Mouse (Mus musculus) MEL (cell line): ENCODE data around the gene Armc10. TPM values are rescaled to one million over a fixed set of nuclear protein-coding genes. Genes with fewer than 3 reads are reported as not detected.
A peak's percentile ranks its signal among the peaks of the same experiment; 100 is the strongest.

ENCODE experiments used
- DNase-seq: peaks from one replicate; pipeline ENCODE4 v3.0.0; 2011; ENCODE audit warnings: low read depth, low spot score
- H3K27ac ChIP-seq: 2 replicates; pipeline ENCODE4 v1.5.1; 2012; ENCODE audit warnings: low read depth, mild to moderate bottlenecking, control low read depth, low read length, moderate library complexity; ENCODE audit not compliant: control insufficient read depth
- H3K27me3 ChIP-seq, 2 experiments: fragments of 150-350 bp in 1 of 2; sonication (generic) in 1 of 2; 2 replicates each; pipeline ENCODE4 v1.6.1; 2012; ENCODE audit warnings: low read length in 2 of 2, mild to moderate bottlenecking in 2 of 2, improper control_type of control experiment in 1 of 2, moderate library complexity in 1 of 2; ENCODE audit not compliant: insufficient read depth in 2 of 2, control insufficient read depth in 1 of 2
- H3K36me3 ChIP-seq, 2 experiments: 2 replicates each; pipeline ENCODE4 v1.6.1; 2012 to 2014; ENCODE audit warnings: low read length in 2 of 2, improper control_type of control experiment in 1 of 2, inconsistent platforms in 1 of 2, mild to moderate bottlenecking in 1 of 2; ENCODE audit not compliant: insufficient read depth in 2 of 2, control insufficient read depth in 1 of 2
- H3K4me1 ChIP-seq, 2 experiments: fragments of 150-350 bp in 1 of 2; sonication (generic) in 1 of 2; 2 replicates each; pipeline ENCODE4 v1.6.1; 2012; ENCODE audit warnings: low read length in 2 of 2, improper control_type of control experiment in 1 of 2, mild to moderate bottlenecking in 1 of 2; ENCODE audit not compliant: insufficient read depth in 2 of 2, control insufficient read depth in 1 of 2
- H3K4me3 ChIP-seq, 2 experiments: fragments of 150-350 bp in 1 of 2; sonication (generic) in 1 of 2; 2 replicates each; pipeline ENCODE4 v1.5.1; 2012; ENCODE audit warnings: low read depth in 2 of 2, low read length in 2 of 2, mild to moderate bottlenecking in 2 of 2, moderate library complexity in 2 of 2, control low read depth in 1 of 2, improper control_type of control experiment in 1 of 2; ENCODE audit not compliant: control insufficient read depth in 1 of 2, insufficient read depth in 1 of 2
- H3K79me2 ChIP-seq: 2 replicates; pipeline ENCODE4 v1.6.1; 2012; ENCODE audit warnings: mild to moderate bottlenecking, low read length, moderate library complexity; ENCODE audit not compliant: control insufficient read depth, poor library complexity, insufficient read depth
- H3K9ac ChIP-seq: 2 replicates; pipeline ENCODE4 v1.6.1; 2012; ENCODE audit warnings: low read depth, mild to moderate bottlenecking, control low read depth, low read length, moderate library complexity; ENCODE audit not compliant: control insufficient read depth, poor library complexity, severe bottlenecking
- H3K9me3 ChIP-seq: fragments of 150-350 bp; sonication (generic); replicated peaks from 2 replicates; pipeline ENCODE4 v1.6.1; 2012; ENCODE audit warnings: mild to moderate bottlenecking, low read length, improper control_type of control experiment, moderate library complexity; ENCODE audit not compliant: insufficient read depth
- CHD1 ChIP-seq: IDR thresholded peaks from 2 replicates; pipeline ENCODE4 v1.6.1; 2012; ENCODE audit warnings: low read depth, mild to moderate bottlenecking, inconsistent platforms, low read length, improper control_type of control experiment
- CTCF ChIP-seq, 3 experiments: IDR thresholded peaks in 2 of 3; conservative IDR thresholded peaks in 1 of 3; 2 replicates each; pipeline ENCODE4 v1.5.1; 2011 to 2012; ENCODE audit warnings: low read length in 3 of 3, low read depth in 2 of 3, mild to moderate bottlenecking in 2 of 3, improper control_type of control experiment in 1 of 3, inconsistent platforms in 1 of 3, mixed read lengths in 1 of 3, moderate library complexity in 1 of 3; ENCODE audit not compliant: control insufficient read depth in 1 of 3, insufficient read depth in 1 of 3, poor library complexity in 1 of 3, severe bottlenecking in 1 of 3
- E2F4 ChIP-seq: IDR thresholded peaks from 2 replicates; pipeline ENCODE4 v1.6.1; 2011; ENCODE audit warnings: low read depth, low read length, improper control_type of control experiment, borderline replicate concordance
- EP300 ChIP-seq, 2 experiments: IDR thresholded peaks; 2 replicates each; pipeline ENCODE4 v1.6.1; 2011; ENCODE audit warnings: improper control_type of control experiment in 2 of 2, low read length in 2 of 2, low read depth in 1 of 2, mild to moderate bottlenecking in 1 of 2
- GABPA ChIP-seq: IDR thresholded peaks from 2 replicates; pipeline ENCODE4 v1.6.1; 2012; ENCODE audit warnings: low read depth, mild to moderate bottlenecking, inconsistent platforms, low read length, improper control_type of control experiment, moderate library complexity
- JUND ChIP-seq: IDR thresholded peaks from 2 replicates; pipeline ENCODE4 v1.6.1; 2011; ENCODE audit warnings: low read depth, mild to moderate bottlenecking, improper control_type of control experiment, low read length
- NELFE ChIP-seq: IDR thresholded peaks from 2 replicates; pipeline ENCODE4 v1.6.1; 2011; ENCODE audit warnings: low read depth, low read length, improper control_type of control experiment
- NRF1 ChIP-seq: IDR thresholded peaks from 2 replicates; pipeline ENCODE4 v1.6.1; 2014; ENCODE audit warnings: low read depth, mild to moderate bottlenecking, inconsistent platforms, low read length, improper control_type of control experiment, moderate library complexity; ENCODE audit not compliant: poor library complexity, insufficient read depth, severe bottlenecking
- POLR2A ChIP-seq, 2 experiments: IDR thresholded peaks; 2 replicates each; pipeline ENCODE4 v1.6.1; 2011 to 2012; ENCODE audit warnings: low read length in 2 of 2, mild to moderate bottlenecking in 2 of 2, control low read depth in 1 of 2, improper control_type of control experiment in 1 of 2, low read depth in 1 of 2, moderate library complexity in 1 of 2; ENCODE audit not compliant: control insufficient read depth in 1 of 2, insufficient read depth in 1 of 2, poor library complexity in 1 of 2
- RCOR1 ChIP-seq: IDR thresholded peaks from 2 replicates; pipeline ENCODE4 v1.6.1; 2012; ENCODE audit warnings: low read depth, mild to moderate bottlenecking, inconsistent platforms, low read length, improper control_type of control experiment
- TBP ChIP-seq: IDR thresholded peaks from 2 replicates; pipeline ENCODE4 v1.8.0; 2011; ENCODE audit warnings: low read depth, low read length, improper control_type of control experiment
- UBTF ChIP-seq: IDR thresholded peaks from 2 replicates; pipeline ENCODE4 v1.6.1; 2012; ENCODE audit warnings: low read depth, mild to moderate bottlenecking, inconsistent platforms, low read length, improper control_type of control experiment, moderate library complexity, borderline replicate concordance; ENCODE audit not compliant: insufficient read depth
- polyA plus RNA-seq, 2 experiments: library from polyadenylated mRNA; stranded (reverse) in 1 of 2; unstranded in 1 of 2; fragments of >175 nt in 1 of 2; fragments of >200 nt in 1 of 2; gene quantifications; 2 replicates each; pipeline versions ENCODE4 v1.2.1 to v1.2.4; 2012; ENCODE audit warnings: low replicate concordance in 2 of 2, low read depth in 1 of 2; ENCODE audit not compliant: insufficient read length in 2 of 2, insufficient read depth in 1 of 2, missing spikeins in 1 of 2
- total RNA-seq: library from RNA; depleted of rRNA; stranded (reverse); fragments of 300-350 nt; gene quantifications from 2 replicates; pipeline ENCODE4 v1.2.3, GENCODE M21; 2012

Armc10 gene
- total and polyA plus RNA-seq, 3 experiments: 52.2 to 152 (median 60.4) TPM

DNA sequence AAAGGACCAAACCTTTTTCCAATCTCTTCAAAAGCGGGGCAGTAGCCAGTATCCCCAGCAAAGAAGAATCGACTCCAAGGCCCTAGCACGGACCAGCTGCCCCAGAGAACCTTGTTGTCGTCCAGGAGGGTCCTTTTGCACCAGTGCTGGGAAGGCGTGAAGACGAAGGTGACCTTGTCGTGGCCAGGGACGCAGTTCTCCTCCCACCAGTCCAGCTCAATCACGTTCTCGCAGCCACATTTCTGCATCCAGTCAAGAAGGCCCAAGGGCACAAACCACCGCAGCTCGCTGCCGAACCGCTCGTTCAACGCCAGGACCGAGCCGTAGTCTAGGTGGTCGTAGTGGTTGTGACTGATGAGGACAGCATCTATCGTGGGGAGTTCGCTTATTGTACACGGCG lies 29.9 kb downstream of the Armc10 start:
- DNase-seq: no peak
- H3K4me1 ChIP-seq: peaks cover 0 to 3% of the 10 kb centered on the region in 2 experiments; a peak in 1 of 4 replicates
- H3K9ac ChIP-seq: no peak overlapping the region
- no peaks in the 10 kb centered on the region for H3K9me3 ChIP-seq
- peaks cover 0 to 6% of the 10 kb centered on the region in 2 experiments; a peak in 2 of 4 replicates for H3K36me3 ChIP-seq
- no peaks in the 10 kb centered on the region for H3K27me3 ChIP-seq
- TF ChIP-seq UBTF: no peak
- H3K4me3 ChIP-seq: no peak overlapping the region
- no peak overlapping the region for H3K27ac ChIP-seq
- H3K79me2 ChIP-seq: peaks cover 3% of the 10 kb centered on the region; the same call in 1 of the 2 replicates

DNA sequence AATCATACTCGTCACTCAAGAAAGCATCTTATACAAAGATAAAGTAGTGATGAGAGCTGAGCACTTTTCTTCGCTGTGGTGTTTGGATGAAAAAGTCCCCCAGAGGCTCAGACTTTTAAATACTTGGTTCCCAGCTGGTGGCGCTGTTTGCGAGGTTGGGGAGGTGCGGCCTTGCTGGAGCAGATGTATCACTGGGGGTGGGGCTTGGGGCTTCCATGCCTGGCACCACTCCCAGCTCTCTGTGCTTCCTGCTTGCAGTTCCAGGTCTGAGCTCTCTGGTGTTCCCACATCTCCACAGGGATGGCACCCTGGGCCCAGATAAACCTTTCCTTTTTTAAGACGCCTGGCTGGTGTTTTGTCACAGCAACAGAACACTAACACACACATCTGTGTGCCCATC lies 32.3 kb downstream of the Armc10 start:
- Histone ChIP-seq H3K4me1 (no peaks in the 10 kb centered on the region), H3K9me3 (no peaks in the 10 kb centered on the region), H3K27ac (no peak overlapping the region), H3K27me3 (no peaks in the 10 kb centered on the region), H3K4me3 (no peak overlapping the region), H3K36me3 (no peaks in the 10 kb centered on the region; a peak in 1 of 4 replicates), H3K9ac (no peak overlapping the region), H3K79me2 (peaks cover 2% of the 10 kb centered on the region; the same call in 1 of the 2 replicates)
- TF ChIP-seq CTCF (IDR thresholded peaks at IDR 0.05 in 2 of 3, conservative IDR thresholded peaks at IDR 0.05 in 1 of 3; ENCODE audit: control insufficient read depth in 1 of 3, insufficient read depth in 1 of 3, low read depth in 2 of 3, low read length in 3 of 3, poor library complexity in 1 of 3, severe bottlenecking in 1 of 3) (peak in 2 of 3 experiments; percentile 16 to 24; a peak in 2 of 6 replicates), E2F4 (no peak)
- DNase-seq: no peak

DNA sequence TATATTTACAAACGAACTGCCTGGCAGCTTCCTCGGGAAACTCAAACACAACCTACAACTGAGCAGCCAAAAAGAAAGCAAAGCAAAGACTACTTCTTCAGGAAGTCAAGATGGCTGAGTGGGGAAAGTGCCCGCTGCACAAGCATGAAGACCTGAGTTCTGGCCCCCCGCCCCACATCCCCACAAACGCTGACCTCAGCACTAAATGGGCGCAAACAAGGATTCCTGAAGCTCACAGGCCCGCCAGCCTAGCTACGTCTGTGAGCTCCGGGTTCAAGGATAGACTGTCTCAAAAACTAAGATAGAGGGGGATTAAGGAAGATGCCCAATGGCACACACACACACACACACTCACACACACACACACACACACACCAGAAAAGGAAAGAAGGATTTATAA lies 32.8 kb downstream of the Armc10 start:
- H3K27ac ChIP-seq: no peak overlapping the region
- H3K79me2 ChIP-seq: peaks cover under 1% of the 10 kb centered on the region; the same call in 1 of the 2 replicates
- no peak overlapping the region for H3K4me3 ChIP-seq
- TF ChIP-seq CHD1: no peak
- TF ChIP-seq NRF1: no peak
- TF ChIP-seq NELFE: no peak
- TF ChIP-seq JUND: no peak
- no peak for TF ChIP-seq GABPA
- no peak for TF ChIP-seq TBP
- no peak for TF ChIP-seq EP300 (IDR thresholded peaks at IDR 0.05; ENCODE audit: low read depth in 1 of 2, low read length in 2 of 2)
- TF ChIP-seq RCOR1: no peak
- no peak for TF ChIP-seq POLR2A (IDR thresholded peaks at IDR 0.05; ENCODE audit: control insufficient read depth in 1 of 2, insufficient read depth in 1 of 2, low read depth in 1 of 2, low read length in 2 of 2, poor library complexity in 1 of 2)
- TF ChIP-seq, all 39 proteins: peak for 0
- no peak for DNase-seq
- Histone ChIP-seq H3K36me3 (no peaks in the 10 kb centered on the region; a peak in 1 of 4 replicates), H3K9ac (no peak overlapping the region), H3K4me1 (no peaks in the 10 kb centered on the region), H3K9me3 (no peaks in the 10 kb centered on the region), H3K27me3 (no peaks in the 10 kb centered on the region)
